Mouse (Mus musculus): Measurements from ENCODE around the gene Pced1b. TPM values are rescaled to one million over a fixed set of nuclear protein-coding genes. Genes with fewer than 3 reads are reported as not detected.
"Not testable (repeated sequence)": the region's sequence is repeated elsewhere in the genome, so short reads cannot be mapped to it uniquely, and the experiment has no call there.

Pced1b gene
- polyA plus RNA-seq, 1 experiment from 2014 or later = 3.2 TPM

DNA sequence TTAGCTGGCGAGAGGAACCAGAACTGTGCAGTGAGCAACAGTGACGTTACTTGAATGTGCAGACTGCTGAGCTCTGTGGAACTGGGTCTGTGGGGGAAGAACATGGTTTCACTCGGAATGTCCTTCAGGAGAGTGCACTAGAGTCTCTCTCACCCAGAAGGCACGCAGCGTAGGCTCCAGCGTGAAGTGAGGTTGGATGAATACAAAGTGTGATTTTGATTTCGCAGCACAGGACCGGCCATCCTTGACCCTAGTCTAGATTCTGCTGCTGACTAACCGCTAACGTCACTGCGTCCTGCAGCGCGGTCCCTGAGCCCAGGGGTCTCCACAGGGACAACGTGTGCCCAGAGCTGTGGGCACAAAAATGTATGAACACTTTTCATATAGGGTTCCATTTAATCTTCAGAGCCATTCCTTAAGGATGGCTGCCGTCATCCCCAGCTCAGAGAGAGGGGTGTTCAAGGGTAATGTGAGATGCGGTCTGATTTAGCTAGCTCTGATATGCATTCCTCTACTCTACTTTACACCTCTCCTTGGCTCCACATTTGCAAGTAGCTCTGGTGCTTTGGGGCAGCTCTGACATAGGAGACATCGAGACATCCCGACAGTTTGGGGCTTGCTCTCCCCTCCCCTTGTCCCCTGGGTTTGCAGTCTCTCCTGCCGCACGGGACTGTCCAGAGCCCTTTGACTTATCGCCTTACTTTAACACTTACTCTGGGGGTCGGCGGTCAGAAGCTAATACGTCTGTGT lies 101.8 kb downstream of the Pced1b start:
- no peak overlapping the region for H3K4me2 ChIP-seq (replicated peaks)
- WGBS = 86% methylated on average over 24 of the region's 24 CpGs
- H3K27me3 ChIP-seq = no peaks in the 10 kb centered on the region
- no peak overlapping the region for H3K9ac ChIP-seq (replicated peaks)
- no peak overlapping the region for H3K4me3 ChIP-seq
- no peaks in the 10 kb centered on the region for H3K4me1 ChIP-seq
- no peaks in the 10 kb centered on the region for H3K36me3 ChIP-seq
- no peaks in the 10 kb centered on the region for H3K9me3 ChIP-seq
- H3K27ac ChIP-seq (replicated peaks) = no peak overlapping the region
- ATAC-seq (ENCODE audit: low FRiP score, low read depth) = no peak

DNA sequence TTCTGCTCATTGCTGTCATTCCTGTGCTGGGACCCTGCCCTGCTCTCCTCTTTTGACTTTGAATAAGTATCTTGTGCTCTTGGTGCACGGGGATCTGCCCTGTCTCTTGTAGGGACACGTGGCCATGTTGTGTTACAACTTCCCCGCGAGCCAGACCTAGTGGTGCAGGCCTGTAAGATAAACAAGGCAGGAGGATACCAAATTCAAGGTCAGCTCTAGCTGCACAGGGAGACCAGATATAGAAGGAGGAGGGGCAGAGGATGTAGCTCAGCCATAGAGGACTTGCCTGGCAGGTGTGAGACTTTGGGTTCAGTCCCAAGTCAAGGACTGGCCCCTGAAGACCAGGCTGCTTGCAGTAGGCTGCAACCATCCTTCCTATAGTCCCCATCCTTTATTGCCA lies 103.6 kb downstream of the Pced1b start:
- no peak overlapping the region for H3K27ac ChIP-seq (replicated peaks)
- H3K27me3 ChIP-seq = no peaks in the 10 kb centered on the region
- ATAC-seq (ENCODE audit: low FRiP score, low read depth) = no peak
- no peak overlapping the region for H3K4me2 ChIP-seq (replicated peaks)
- H3K9me3 ChIP-seq = no peaks in the 10 kb centered on the region
- H3K36me3 ChIP-seq = no peaks in the 10 kb centered on the region
- 84% methylated on average over 4 of the region's 4 CpGs for WGBS
- H3K9ac ChIP-seq (replicated peaks) = no peak overlapping the region
- H3K4me3 ChIP-seq = no peak overlapping the region
- no peaks in the 10 kb centered on the region for H3K4me1 ChIP-seq

DNA sequence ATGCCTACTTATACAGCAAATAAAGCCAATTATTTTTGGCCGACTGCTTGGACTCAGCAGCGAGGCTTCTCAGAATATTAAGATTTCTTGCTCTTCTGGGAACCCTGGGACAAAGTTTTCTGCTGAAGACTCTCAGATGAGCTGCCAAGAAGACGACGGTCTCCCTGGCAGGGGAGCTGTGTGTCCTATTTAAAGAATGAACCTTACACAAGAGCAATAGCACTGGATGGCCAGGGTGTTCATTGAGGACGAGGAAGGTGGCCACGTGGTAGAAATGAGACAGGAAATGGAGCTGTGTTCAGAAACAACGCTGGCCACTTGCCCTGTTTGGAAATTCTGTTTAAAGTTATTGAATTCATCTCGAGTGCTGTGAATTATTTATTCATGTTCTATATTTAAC lies 104.1 kb downstream of the Pced1b start:
- ATAC-seq (ENCODE audit: low FRiP score, low read depth) = no peak
- Histone ChIP-seq H3K27ac (replicated peaks) (no peak overlapping the region), H3K27me3 (no peaks in the 10 kb centered on the region), H3K36me3 (no peaks in the 10 kb centered on the region), H3K4me3 (no peak overlapping the region), H3K4me2 (replicated peaks) (no peak overlapping the region), H3K9me3 (no peaks in the 10 kb centered on the region), H3K4me1 (no peaks in the 10 kb centered on the region), H3K9ac (replicated peaks) (no peak overlapping the region)
- 79% methylated on average over 8 of the region's 8 CpGs for WGBS

DNA sequence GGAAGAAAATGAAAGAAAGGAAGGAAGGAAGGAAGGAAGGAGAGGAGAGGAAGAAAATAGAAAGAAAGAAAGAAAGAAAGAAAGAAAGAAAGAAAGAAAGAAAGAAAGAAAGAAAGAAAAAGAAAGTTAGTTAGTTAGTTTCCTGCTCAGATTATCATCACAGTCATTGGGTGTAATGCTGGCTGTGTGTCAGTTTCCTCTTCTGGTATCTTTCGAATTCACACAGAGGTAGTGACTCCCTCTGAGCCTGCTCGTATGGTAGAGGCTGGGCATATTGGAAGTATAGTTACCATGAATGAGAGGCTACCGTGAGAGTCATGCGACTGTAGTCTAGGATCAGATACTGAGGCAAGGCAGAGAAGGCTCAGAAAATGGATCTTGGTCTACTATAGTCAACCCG lies 104.8 kb downstream of the Pced1b start:
- H3K4me1 ChIP-seq = no peaks in the 10 kb centered on the region

DNA sequence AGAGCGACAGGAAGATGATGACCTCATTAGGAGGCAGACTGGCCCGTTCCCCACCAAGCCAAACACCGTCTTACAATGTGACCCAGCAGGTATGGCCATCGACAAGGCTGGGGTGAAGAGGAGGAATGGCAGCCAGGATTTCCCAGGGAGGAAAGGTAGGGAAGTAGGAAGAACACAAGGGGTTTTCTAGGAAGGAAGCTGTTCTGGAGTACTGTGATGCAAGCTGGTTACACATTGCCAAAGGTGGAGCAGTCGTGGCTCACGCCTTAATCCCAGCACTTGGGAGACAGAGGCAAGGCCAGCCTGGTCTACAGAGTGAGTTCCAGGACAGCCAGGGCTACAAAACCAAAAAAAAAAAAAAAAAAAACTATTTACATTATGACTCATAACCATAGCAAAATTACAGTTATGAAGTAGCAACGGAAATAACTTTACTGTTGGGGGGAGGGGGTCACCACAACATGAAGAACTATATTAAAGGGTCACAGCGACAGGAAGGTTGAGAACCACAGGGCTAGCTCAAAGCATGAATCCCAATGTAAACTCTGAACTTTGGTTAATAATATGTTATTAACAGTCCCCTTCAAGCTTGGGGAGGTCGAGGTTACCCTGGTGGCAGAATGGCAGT lies 108.9 kb downstream of the Pced1b start:
- WGBS = 83% methylated on average over 9 of the region's 9 CpGs
- Histone ChIP-seq H3K9ac (replicated peaks) (no peak overlapping the region), H3K4me2 (replicated peaks) (no peak overlapping the region), H3K27me3 (no peaks in the 10 kb centered on the region), H3K4me3 (no peak overlapping the region), H3K9me3 (no peaks in the 10 kb centered on the region), H3K36me3 (no peaks in the 10 kb centered on the region), H3K27ac (replicated peaks) (no peak overlapping the region), H3K4me1 (peaks cover 3% of the 10 kb centered on the region; the same call in 1 of the 2 replicates)
- ATAC-seq (ENCODE audit: low FRiP score, low read depth) = no peak

More for the DNA sequence above, 104.8 kb downstream of the Pced1b start:
- H3K4me3 ChIP-seq = no peak overlapping the region
- H3K36me3 ChIP-seq = no peaks in the 10 kb centered on the region
- no peak overlapping the region for H3K9ac ChIP-seq (replicated peaks)
- H3K27me3 ChIP-seq = no peaks in the 10 kb centered on the region
- no peak for ATAC-seq (ENCODE audit: low FRiP score, low read depth)
- H3K9me3 ChIP-seq = no peaks in the 10 kb centered on the region
- WGBS = 90% methylated on average over 5 of the region's 5 CpGs
- no peak overlapping the region for H3K4me2 ChIP-seq (replicated peaks)
- no peak overlapping the region for H3K27ac ChIP-seq (replicated peaks)

DNA sequence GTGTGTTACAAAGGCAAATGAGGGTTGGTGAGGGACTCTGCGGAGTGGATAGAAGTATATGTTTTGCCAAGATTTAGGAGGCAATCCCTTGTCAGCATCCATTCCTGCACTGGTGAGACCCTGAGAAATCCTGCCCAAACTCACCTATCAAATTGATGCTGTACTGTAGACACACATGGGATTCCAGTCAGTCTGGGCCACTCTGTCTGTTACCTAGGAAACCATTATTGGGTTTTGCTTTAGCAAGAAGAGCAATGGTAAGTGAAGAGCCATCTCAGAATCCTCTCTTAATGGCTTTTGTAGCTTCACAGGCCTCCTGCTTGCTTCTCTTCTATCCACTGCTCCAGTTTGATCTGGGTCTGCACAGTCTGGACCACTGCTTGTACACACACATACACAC lies 110.1 kb downstream of the Pced1b start:
- WGBS = 88% methylated on average over 1 of the region's 1 CpGs
- no peak for ATAC-seq (ENCODE audit: low FRiP score, low read depth)
- H3K36me3 ChIP-seq = no peaks in the 10 kb centered on the region
- peak overlapping the region; percentile 35; the same call in 1 of the 2 replicates for H3K27ac ChIP-seq (replicated peaks)
- peaks cover 3% of the 10 kb centered on the region; the same call in 1 of the 2 replicates for H3K4me1 ChIP-seq
- no peak overlapping the region for H3K9ac ChIP-seq (replicated peaks)
- no peaks in the 10 kb centered on the region for H3K9me3 ChIP-seq
- H3K4me2 ChIP-seq (replicated peaks) = no peak overlapping the region
- no peak overlapping the region for H3K4me3 ChIP-seq
- no peaks in the 10 kb centered on the region for H3K27me3 ChIP-seq

DNA sequence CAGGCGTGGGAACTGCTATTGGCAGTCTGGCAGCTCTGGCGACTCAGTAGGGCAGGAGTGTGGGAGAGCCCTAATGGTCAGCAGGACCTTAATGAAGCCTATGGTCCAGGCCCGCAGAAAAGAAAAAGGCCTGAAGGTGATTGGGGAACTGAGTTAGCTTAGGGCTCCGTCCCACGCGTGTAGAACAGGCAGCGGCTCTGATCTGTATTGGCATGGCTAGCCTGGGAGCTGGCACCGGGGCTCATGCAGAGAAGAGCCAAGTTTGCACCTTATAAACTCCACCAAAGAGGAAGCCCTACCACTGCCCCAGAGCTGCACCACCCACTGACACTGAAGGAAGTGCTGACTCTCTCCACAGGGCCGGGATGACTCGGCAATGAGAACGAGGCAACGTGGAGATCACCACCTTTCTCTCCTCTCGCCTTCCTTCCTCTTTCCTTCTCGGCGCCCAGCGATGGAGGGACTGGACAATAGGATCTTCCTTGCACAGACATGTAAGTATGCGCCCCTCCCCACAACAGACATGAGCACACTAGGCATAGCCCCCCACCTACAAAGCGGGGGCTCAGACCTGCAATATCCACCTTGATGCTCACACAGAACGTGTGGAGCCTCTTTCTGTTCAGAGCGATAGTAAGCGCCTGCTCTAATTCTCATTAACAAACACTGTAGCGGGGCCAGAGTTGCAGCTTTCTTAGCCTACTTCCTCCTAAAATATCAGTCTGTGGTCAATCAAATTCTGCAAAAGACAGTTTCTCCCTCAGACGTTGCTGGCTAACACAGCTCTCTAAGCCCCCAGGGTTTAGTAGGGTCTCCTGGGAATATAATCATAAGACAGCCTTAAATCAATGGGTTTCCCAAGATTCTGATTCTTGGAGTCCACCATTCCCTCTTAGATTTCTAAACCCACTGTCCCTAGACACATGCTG lies 114.2 kb downstream of the Pced1b start:
- Histone ChIP-seq H3K4me3 (no peak overlapping the region), H3K4me1 (peaks cover 3% of the 10 kb centered on the region; the same call in 1 of the 2 replicates), H3K27me3 (no peaks in the 10 kb centered on the region), H3K4me2 (replicated peaks) (no peak overlapping the region), H3K9me3 (no peaks in the 10 kb centered on the region), H3K27ac (replicated peaks) (no peak overlapping the region), H3K36me3 (no peaks in the 10 kb centered on the region), H3K9ac (replicated peaks) (no peak overlapping the region)
- 89% methylated on average over 23 of the region's 23 CpGs for WGBS
- no peak for ATAC-seq (ENCODE audit: low FRiP score, low read depth)

DNA sequence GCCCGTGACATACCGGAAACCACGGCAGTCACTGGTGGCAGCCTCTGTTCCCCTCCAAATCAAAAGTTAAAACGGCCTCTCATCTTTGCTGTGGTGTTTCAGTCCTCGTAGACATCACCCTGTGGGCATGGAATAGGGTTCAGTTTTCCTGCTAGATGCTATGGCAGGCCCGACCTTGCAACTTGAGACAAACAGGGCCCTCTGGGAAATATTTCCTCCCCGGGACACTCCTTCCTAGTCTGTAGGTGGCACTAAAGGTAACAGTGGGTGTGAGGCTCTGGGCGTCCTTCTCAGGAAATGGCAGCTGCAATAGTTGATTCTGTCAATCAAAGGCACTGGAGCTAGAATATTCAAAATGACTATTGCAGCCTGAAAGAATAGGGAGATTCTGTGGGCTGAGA lies 114.9 kb downstream of the Pced1b start:
- no peaks in the 10 kb centered on the region for H3K9me3 ChIP-seq
- no peaks in the 10 kb centered on the region for H3K36me3 ChIP-seq
- peaks cover 3% of the 10 kb centered on the region; the same call in 1 of the 2 replicates for H3K4me1 ChIP-seq
- ATAC-seq (ENCODE audit: low FRiP score, low read depth) = no peak
- H3K27ac ChIP-seq (replicated peaks) = no peak overlapping the region
- H3K4me3 ChIP-seq = no peak overlapping the region
- no peak overlapping the region for H3K4me2 ChIP-seq (replicated peaks)
- H3K27me3 ChIP-seq = no peaks in the 10 kb centered on the region
- H3K9ac ChIP-seq (replicated peaks) = no peak overlapping the region
- 77% methylated on average over 8 of the region's 8 CpGs for WGBS

DNA sequence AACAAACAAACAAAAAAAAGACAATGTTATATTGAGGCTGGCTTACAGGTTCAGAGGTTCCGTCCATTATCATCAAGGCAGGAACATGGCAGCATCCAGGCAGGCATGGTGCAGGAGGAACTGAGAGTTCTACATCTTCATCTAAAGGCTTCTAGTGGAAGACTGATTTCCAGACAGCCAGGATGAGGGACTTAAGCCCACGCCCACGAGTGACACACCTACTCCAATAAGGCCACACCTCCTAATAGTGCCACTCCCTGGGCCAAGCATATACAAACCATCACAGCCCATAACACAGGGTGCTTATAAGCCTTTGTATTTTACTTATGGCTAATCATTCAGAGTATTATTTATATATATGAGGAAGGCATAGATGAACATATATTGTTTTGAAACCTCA lies 117.4 kb downstream of the Pced1b start:
- not testable (repeated sequence) for ATAC-seq (ENCODE audit: low FRiP score, low read depth); H3K27ac ChIP-seq (replicated peaks); H3K9me3 ChIP-seq; H3K36me3 ChIP-seq; H3K9ac ChIP-seq (replicated peaks); H3K27me3 ChIP-seq; H3K4me2 ChIP-seq (replicated peaks); H3K4me1 ChIP-seq; H3K4me3 ChIP-seq
- WGBS = 78% methylated on average over 3 of the region's 3 CpGs

DNA sequence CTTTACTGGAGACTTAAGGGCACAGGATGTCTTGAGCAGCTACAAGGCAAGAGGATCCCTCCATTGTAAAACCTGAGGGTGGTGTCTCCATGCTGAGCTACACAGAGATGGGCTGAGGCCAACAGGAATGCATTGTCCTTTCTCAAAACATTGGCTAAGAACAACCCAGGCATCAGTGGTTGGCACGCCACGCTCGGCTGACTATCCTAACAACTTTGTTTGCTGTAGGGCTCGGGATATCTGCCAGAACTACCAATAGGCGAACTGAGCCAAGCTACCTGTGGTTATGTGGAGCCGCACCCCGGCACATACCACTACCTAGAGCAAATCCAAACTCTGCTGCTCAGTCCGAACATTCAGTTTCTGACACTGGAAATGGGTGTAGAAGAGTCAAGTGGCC lies 118.1 kb downstream of the Pced1b start:
- no peak overlapping the region for H3K27ac ChIP-seq (replicated peaks)
- H3K4me3 ChIP-seq = no peak overlapping the region
- H3K4me1 ChIP-seq = no peaks in the 10 kb centered on the region
- no peak for ATAC-seq (ENCODE audit: low FRiP score, low read depth)
- H3K4me2 ChIP-seq (replicated peaks) = no peak overlapping the region
- no peaks in the 10 kb centered on the region for H3K9me3 ChIP-seq
- no peaks in the 10 kb centered on the region for H3K27me3 ChIP-seq
- H3K36me3 ChIP-seq = no peaks in the 10 kb centered on the region
- no peak overlapping the region for H3K9ac ChIP-seq (replicated peaks)
- 89% methylated on average over 8 of the region's 8 CpGs for WGBS

DNA sequence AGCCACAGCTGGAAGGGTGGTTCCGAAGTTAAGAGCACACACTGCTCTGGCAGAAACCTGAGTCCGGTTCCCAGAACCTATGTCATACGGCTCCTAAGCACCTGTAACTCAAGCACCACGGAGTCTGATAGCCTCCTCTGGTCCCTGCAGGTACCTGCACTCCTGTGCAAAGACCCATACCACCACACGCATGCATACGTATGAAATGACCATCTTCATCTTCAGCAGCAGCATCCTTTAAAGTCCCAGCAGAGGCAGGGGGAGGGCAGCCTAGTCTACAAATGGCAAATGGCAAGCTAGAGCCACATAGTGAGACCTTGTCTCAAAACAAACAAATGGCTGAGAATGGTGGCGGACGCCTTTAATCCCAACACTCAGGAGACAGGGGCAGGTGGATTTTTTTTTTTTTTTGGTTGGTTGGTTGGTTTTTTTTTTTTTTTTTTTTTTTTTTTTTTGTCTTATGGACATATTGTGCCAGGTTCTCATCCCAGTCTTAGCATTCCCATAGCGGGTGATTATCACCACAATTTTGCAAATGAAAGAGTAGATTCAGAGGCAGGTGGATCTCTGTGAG lies 121.2 kb downstream of the Pced1b start:
- H3K4me1 ChIP-seq = peaks cover under 1% of the 10 kb centered on the region; the same call in 1 of the 2 replicates
- H3K9me3 ChIP-seq = no peaks in the 10 kb centered on the region
- H3K4me2 ChIP-seq (replicated peaks) = no peak overlapping the region
- H3K4me3 ChIP-seq = no peak overlapping the region
- no peak for ATAC-seq (ENCODE audit: low FRiP score, low read depth)
- no peak overlapping the region for H3K27ac ChIP-seq (replicated peaks)
- H3K27me3 ChIP-seq = no peaks in the 10 kb centered on the region
- 92% methylated on average over 9 of the region's 9 CpGs for WGBS
- no peak overlapping the region for H3K9ac ChIP-seq (replicated peaks)
- no peaks in the 10 kb centered on the region for H3K36me3 ChIP-seq

Data from midbrain, embryonic 12.5 days (tissue).